Mouse (Mus musculus): ENCODE measurements at regions not wholly inside any gene's neighbourhood (a gene's known extent, or its start where the extent isn't known, plus 50 kb on each side); places are given as distances from the start of the nearest gene placed in this dataset.
A peak's percentile ranks its signal among the peaks of the same experiment; 100 is the strongest.
"Not testable (repeated sequence)": the region's sequence is repeated elsewhere in the genome, so short reads cannot be mapped to it uniquely, and the experiment has no call there.

- DNase-seq (ENCODE audit: low spot score in 2 of 2), result no peak
Measured at GRCm38 (mm10) chr13:103622324-103622723, 152.1 kb downstream of the Srek1 start.

- DNase-seq (ENCODE audit: low spot score in 2 of 2), result not testable (repeated sequence)
Measured at GRCm38 (mm10) chr13:103620958-103621357, 153.4 kb downstream of the Srek1 start.

GRCm38 (mm10) chr13:103613333-103613725, 161.1 kb downstream of the Srek1 start:
- no peak for DNase-seq (ENCODE audit: low spot score in 2 of 2)

- no peak for DNase-seq (ENCODE audit: low spot score in 2 of 2)
Measured at GRCm38 (mm10) chr13:103612720-103613332, 161.6 kb downstream of the Srek1 start.

GRCm38 (mm10) chr13:103602302-103602701, 172.1 kb downstream of the Srek1 start:
- DNase-seq (ENCODE audit: low spot score in 2 of 2), result no peak

- DNase-seq (ENCODE audit: low spot score in 2 of 2), result no peak
Measured at GRCm38 (mm10) chr13:103592371-103592770, 182.0 kb downstream of the Srek1 start.

- no peak for DNase-seq (ENCODE audit: low spot score in 2 of 2)
Measured at GRCm38 (mm10) chr13:103591874-103592273, 182.5 kb downstream of the Srek1 start.

GRCm38 (mm10) chr13:103591381-103591780, 183.0 kb downstream of the Srek1 start:
- not testable (repeated sequence) for DNase-seq (ENCODE audit: low spot score in 2 of 2)

GRCm38 (mm10) chr13:103589646-103590045, 184.8 kb downstream of the Srek1 start:
- no peak for DNase-seq (ENCODE audit: low spot score in 2 of 2)

GRCm38 (mm10) chr13:103576856-103577255, 197.6 kb downstream of the Srek1 start:
- DNase-seq (ENCODE audit: low spot score in 2 of 2), result no peak

- DNase-seq (ENCODE audit: low spot score in 2 of 2), result no peak
Measured at GRCm38 (mm10) chr13:103564715-103565114, 209.7 kb downstream of the Srek1 start.

GRCm38 (mm10) chr13:103561795-103562705, 212.4 kb downstream of the Srek1 start:
- no peak for DNase-seq (ENCODE audit: low spot score in 2 of 2)

GRCm38 (mm10) chr13:103558915-103559314, 215.5 kb downstream of the Srek1 start:
- DNase-seq (ENCODE audit: low spot score in 2 of 2), result no peak

GRCm38 (mm10) chr13:103539577-103539976, 205.3 kb upstream of the Mast4 start:
- DNase-seq (ENCODE audit: low spot score in 2 of 2), result peak in 1 of 2 experiments; percentile 7

GRCm38 (mm10) chr13:103513825-103514224, 179.5 kb upstream of the Mast4 start:
- DNase-seq (ENCODE audit: low spot score in 2 of 2), result no peak

- no peak for DNase-seq (ENCODE audit: low spot score in 2 of 2)
Measured at GRCm38 (mm10) chr13:103512476-103512875, 178.2 kb upstream of the Mast4 start.

- DNase-seq (ENCODE audit: low spot score in 2 of 2), result no peak
Measured at GRCm38 (mm10) chr13:103504987-103505386, 170.7 kb upstream of the Mast4 start.

GRCm38 (mm10) chr13:103499376-103499775, 165.1 kb upstream of the Mast4 start:
- DNase-seq (ENCODE audit: low spot score in 2 of 2), result no peak

- no peak for DNase-seq (ENCODE audit: low spot score in 2 of 2)
Measured at GRCm38 (mm10) chr13:103494371-103494770, 160.1 kb upstream of the Mast4 start.

- peak in 1 of 2 experiments; percentile 15 for DNase-seq (ENCODE audit: low spot score in 2 of 2)
Measured at GRCm38 (mm10) chr13:103493567-103493966, 159.3 kb upstream of the Mast4 start.

GRCm38 (mm10) chr13:103490049-103490448, 155.8 kb upstream of the Mast4 start:
- DNase-seq (ENCODE audit: low spot score in 2 of 2), result no peak

- DNase-seq (ENCODE audit: low spot score in 2 of 2), result no peak
Measured at GRCm38 (mm10) chr13:103484092-103484491, 149.8 kb upstream of the Mast4 start.

- no peak for DNase-seq (ENCODE audit: low spot score in 2 of 2)
Measured at GRCm38 (mm10) chr13:103483392-103483791, 149.1 kb upstream of the Mast4 start.
